Mouse (Mus musculus) spleen, adult 12 weeks (tissue): ENCODE data around the gene Nr1h4.
"Not testable (repeated sequence)": the region's sequence is repeated elsewhere in the genome, so short reads cannot be mapped to it uniquely, and the experiment has no call there.

Experiments
- DNase-seq: peaks from one replicate; pipeline ENCODE4 v3.0.0; 2022; ENCODE audit warnings: low spot score

Gene Nr1h4

GRCm38 (mm10) chr10:89532929-89533727 lies at the start of gene Nr1h4:
Gene Nr1h4, minus strand, starts transcription at chr10:89533585.
- DNase-seq = no peak

- DNase-seq = no peak
Observed at GRCm38 (mm10) chr10:89578801-89579200, 45.4 kb upstream of the Nr1h4 start.

GRCm38 (mm10) chr10:89577666-89578065 lies 44.3 kb upstream of the Nr1h4 start:
- DNase-seq = no peak

DNA sequence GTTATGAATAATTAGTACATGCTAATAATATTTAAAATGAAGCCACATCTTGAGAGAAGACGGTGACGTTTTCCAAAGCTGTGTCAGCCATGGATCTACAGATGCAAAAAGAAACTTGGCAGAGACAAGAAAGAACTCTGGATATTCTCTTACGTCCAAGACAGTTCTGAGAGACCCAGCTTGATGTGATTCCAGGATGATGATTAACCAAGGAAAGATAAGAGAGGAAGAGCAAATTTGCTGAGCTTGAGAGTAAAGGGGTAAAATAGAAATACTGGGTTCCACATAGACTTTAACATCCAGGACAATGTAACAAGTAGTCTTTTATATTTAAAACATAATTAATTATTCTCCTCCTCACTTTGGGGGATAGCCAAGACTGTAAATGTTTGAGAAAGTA lies 40.0 kb upstream of the Nr1h4 start:
- DNase-seq = no peak

- DNase-seq = no peak
Observed at GRCm38 (mm10) chr10:89572946-89573345, 39.6 kb upstream of the Nr1h4 start.

GRCm38 (mm10) chr10:89567391-89567790 lies 34.0 kb upstream of the Nr1h4 start:
- DNase-seq = no peak

GRCm38 (mm10) chr10:89565301-89566022 lies 32.1 kb upstream of the Nr1h4 start:
- DNase-seq = no peak

- no peak for DNase-seq
Observed at GRCm38 (mm10) chr10:89562113-89562512, 28.7 kb upstream of the Nr1h4 start.

- no peak for DNase-seq
Observed at GRCm38 (mm10) chr10:89559351-89559750, 26.0 kb upstream of the Nr1h4 start.

DNA sequence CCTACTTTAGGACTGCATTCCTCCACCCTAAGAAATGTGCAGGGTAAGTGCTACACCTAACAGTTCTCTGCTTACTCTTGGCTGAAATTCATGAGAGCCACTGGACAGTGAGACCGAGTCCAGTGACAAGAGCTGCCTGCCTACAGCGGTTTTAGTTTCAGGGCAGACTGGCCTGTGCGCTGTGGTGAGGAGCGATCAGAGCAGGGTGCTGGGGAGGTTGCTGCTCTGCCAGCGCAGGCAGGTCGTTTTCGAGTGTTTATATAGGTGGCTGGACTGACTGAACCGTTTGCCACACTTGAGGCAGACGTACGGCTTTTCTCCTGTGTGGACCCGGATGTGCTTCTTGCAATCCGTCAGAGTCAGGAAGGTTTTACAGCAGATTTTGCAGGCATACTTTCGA lies 21.5 kb upstream of the Nr1h4 start:
- DNase-seq = not testable (repeated sequence)

DNA sequence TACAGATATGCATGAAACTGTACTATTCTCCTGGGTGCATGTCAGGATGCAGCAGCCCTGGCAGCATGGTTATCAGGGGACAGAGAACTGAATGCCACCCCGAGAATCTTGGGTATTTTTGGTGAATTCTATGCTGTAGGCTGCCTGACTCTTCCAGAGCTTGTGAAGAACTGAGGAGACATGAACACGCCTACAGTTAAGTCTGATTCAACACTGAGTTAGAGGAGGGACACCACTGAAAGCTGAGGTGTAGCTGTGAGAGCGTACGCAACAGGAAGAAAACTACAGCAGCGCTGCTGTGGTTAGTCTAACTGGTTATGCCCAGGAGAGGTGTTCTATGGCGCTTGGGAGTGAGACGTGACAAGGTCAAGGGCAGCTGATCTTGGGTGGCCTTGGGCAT lies 20.5 kb upstream of the Nr1h4 start:
- DNase-seq = not testable (repeated sequence)

DNA sequence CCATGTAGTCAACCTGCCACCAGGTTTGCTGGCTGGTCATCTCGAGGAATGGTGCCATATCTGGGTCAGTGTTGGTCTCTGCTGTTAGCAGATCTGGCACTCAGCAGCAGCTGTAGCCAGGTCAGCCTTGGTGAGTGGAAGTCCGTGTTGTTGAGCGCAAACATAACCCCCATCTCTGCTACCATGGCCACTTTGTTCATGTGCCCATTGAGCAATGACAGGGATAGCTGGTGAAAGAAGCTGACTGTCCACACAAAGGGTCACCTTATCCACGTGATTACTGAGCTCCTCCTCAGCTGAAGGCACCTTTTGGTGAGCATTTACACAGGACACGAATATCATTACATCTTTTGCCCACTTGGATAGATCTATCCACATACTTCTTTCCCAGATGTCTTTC lies 19.6 kb upstream of the Nr1h4 start:
- no peak for DNase-seq

DNA sequence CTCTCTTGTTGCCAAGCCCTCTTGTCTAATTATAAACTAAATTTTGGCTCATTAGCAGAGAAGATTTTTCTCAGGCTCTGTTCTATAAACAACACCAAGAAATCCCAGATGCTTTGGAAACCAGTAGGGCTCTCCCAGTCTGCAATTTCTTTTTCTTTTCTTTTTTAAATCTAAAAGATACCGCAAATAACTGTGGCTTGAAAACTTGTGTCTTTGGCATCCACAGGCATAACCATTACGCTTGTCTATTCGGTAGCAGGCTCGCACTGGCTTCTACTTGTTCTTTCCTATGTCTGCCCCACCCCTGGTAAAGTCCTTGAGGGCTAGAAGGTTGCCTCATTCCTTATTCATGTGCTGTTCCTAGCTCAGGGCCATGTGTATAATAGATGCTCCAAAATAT lies 18.3 kb upstream of the Nr1h4 start:
- DNase-seq = no peak

- no peak for DNase-seq
Observed at GRCm38 (mm10) chr10:89548028-89548427, 14.6 kb upstream of the Nr1h4 start.

DNA sequence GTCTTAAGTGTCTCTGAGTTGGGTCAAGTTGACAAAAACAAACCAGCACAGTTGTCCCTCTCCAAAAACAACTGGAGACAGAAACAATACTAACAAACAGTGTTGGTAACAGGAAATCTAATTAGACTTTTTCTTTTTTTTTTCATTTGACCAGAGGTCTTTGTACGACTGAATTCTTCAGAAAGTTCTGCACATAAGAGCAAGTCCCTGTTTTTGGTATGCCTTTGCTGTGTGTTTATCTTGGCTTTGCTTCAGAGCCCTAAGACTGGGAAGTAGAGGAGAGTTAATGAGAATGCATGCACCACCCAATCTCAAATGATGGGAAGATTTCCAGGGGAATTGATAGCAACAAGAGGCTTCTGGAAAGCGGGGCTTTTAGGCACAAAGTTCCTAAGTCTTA lies 13.6 kb upstream of the Nr1h4 start:
- no peak for DNase-seq

DNA sequence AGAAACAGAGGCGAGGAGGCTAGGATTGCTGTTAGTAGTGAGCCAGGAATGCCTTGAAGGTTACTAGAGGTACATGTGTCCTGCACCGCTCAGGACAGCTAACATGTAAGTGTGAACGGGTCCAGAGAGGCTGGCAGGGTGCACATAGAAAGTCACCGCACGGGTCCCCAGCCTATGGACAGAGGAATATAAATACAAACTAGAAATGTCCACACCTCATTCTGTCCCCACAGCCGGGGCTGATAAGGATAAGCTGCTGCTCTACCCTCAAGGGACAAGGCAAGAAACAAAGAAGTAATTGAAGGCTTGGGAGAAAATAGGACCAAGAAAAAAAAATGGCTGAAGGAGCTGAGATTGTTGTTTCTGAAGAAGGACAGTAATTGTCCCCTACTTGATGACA lies 10.5 kb upstream of the Nr1h4 start:
- no peak for DNase-seq

DNA sequence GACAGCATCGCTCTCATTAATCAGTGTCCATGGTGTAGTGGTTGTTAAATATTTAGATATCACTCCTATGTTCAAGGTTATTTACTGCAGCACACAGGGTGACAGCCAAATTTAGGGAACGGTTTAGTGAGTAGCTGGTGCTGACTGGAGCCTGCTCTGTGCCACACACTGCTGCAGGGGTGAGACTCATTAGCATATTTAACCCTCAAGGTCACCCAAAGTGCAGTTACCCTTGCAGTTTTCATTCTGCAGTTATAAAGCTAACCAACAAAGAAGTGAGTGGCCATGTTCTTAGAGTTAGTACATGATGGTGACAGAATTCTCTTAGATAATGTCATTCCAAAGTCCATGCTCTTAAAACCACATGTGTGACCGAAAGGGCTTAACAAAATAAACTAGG lies 8.9 kb upstream of the Nr1h4 start:
- DNase-seq = no peak

DNA sequence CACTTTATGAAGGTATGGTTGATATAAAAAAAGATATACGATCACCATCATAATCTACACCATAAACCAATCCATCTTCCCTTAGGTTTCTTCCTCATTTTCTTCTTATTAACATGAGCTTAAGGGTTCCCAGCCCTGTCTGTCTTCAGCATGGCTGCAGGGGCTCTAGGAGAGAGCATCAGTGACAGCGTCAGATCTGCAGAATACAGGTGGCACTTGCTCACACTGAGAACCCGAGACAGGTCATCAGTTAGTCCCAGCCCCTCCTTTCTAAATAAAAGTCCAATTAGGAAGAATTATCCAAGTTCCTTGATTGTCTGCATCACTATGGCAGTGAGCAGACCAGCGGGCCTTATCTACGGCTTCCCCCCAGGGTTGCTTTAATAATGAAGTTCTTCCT lies 934 bp downstream of the Nr1h4 start:
- DNase-seq = no peak

- no peak for DNase-seq
Observed at GRCm38 (mm10) chr10:89531976-89532375, 1.4 kb downstream of the Nr1h4 start.

GRCm38 (mm10) chr10:89531194-89531634 lies 2.2 kb downstream of the Nr1h4 start:
- DNase-seq = no peak

DNA sequence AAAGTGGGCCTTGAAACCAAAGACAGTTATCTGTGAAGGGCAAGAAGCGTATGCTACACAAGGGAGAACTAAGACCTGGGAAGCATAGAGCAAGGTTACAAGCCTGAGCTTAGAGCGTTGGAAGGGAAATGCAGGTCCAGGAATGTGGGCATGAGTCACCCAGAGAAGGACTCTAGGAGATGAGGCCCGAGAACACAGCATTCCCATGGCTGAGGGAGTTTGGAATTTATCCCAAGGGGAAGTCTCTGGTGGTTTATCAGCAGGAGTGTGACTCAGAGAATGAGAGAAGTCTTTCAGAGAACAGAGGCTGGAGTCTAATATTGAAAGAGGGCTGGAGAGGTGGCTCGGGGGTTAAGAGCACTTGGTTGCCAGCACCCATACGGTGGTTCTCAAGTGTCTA lies 6.3 kb downstream of the Nr1h4 start:
- no peak for DNase-seq

- no peak for DNase-seq
Observed at GRCm38 (mm10) chr10:89525823-89526222, 7.6 kb downstream of the Nr1h4 start.

- no peak for DNase-seq
Observed at GRCm38 (mm10) chr10:89522481-89522880, 10.9 kb downstream of the Nr1h4 start.
